Mouse (Mus musculus): Measurements from ENCODE around the gene Pfkfb4.

- TF ChIP-seq CTCF (IDR thresholded peaks at IDR 0.05; ENCODE audit: insufficient read depth, low read length) (no peak), POLR2A (IDR thresholded peaks at IDR 0.05; ENCODE audit: borderline replicate concordance, extremely low read depth, low read depth, low read length) (no peak)
Measured at GRCm38 (mm10) chr9:108976483-108976882, 15.1 kb upstream of the Pfkfb4 start.

Measured in lung, adult 2 months (tissue).